Mouse (Mus musculus): ENCODE data around the gene Ctsw.

Ctsw gene

GRCm38 (mm10) chr19:5463212-5463611 lies 5.1 kb downstream of the Ctsw start:
- no peak for DNase-seq (ENCODE audit: low read depth, low spot score)

GRCm38 (mm10) chr19:5461411-5461810 lies 6.9 kb downstream of the Ctsw start:
- DNase-seq (ENCODE audit: low read depth, low spot score), result no peak

- peak; percentile 91 for DNase-seq (ENCODE audit: low read depth, low spot score)
These were observed 7.8 kb downstream of the Ctsw start, which contains the start of gene Fibp for GRCm38 (mm10) chr19:5460465-5460911. TSS of gene Fibp (plus strand) at chr19:5460615.

GRCm38 (mm10) chr19:5459896-5460295 lies 8.4 kb downstream of the Ctsw start:
- no peak for DNase-seq (ENCODE audit: low read depth, low spot score)

GRCm38 (mm10) chr19:5459019-5459418 lies 9.3 kb downstream of the Ctsw start:
- DNase-seq (ENCODE audit: low read depth, low spot score), result no peak

GRCm38 (mm10) chr19:5457746-5458442 lies 10.4 kb downstream of the Ctsw start, which contains the start of gene Ccdc85b:
TSS of gene Ccdc85b (minus strand) at chr19:5457894.
- DNase-seq (ENCODE audit: low read depth, low spot score), result no peak

GRCm38 (mm10) chr19:5456922-5457745 lies 11.2 kb downstream of the Ctsw start:
- peak; percentile 92 for DNase-seq (ENCODE audit: low read depth, low spot score)

GRCm38 (mm10) chr19:5456241-5456921 lies 11.9 kb downstream of the Ctsw start:
- peak; percentile 7 for DNase-seq (ENCODE audit: low read depth, low spot score)

GRCm38 (mm10) chr19:5455568-5455967 lies 12.7 kb downstream of the Ctsw start:
- no peak for DNase-seq (ENCODE audit: low read depth, low spot score)

- DNase-seq (ENCODE audit: low read depth, low spot score), result no peak
These were observed 13.3 kb downstream of the Ctsw start for GRCm38 (mm10) chr19:5455037-5455436.

GRCm38 (mm10) chr19:5451766-5452165 lies 16.5 kb downstream of the Ctsw start:
- DNase-seq (ENCODE audit: low read depth, low spot score), result no peak

GRCm38 (mm10) chr19:5449673-5450072 lies 18.6 kb downstream of the Ctsw start:
- no peak for DNase-seq (ENCODE audit: low read depth, low spot score)

- DNase-seq (ENCODE audit: low read depth, low spot score), result no peak
These were observed 19.8 kb downstream of the Ctsw start for GRCm38 (mm10) chr19:5448354-5449150.

GRCm38 (mm10) chr19:5447515-5448353 lies 20.6 kb downstream of the Ctsw start, which contains the start of gene Fosl1:
TSS of gene Fosl1 (plus strand) at chr19:5447547.
- no peak for DNase-seq (ENCODE audit: low read depth, low spot score)

GRCm38 (mm10) chr19:5445747-5446146 lies 22.6 kb downstream of the Ctsw start:
- no peak for DNase-seq (ENCODE audit: low read depth, low spot score)

- no peak for DNase-seq (ENCODE audit: low read depth, low spot score)
These were observed 23.4 kb downstream of the Ctsw start for GRCm38 (mm10) chr19:5444954-5445353.

GRCm38 (mm10) chr19:5444371-5444908 lies 23.9 kb downstream of the Ctsw start:
- DNase-seq (ENCODE audit: low read depth, low spot score), result no peak

- DNase-seq (ENCODE audit: low read depth, low spot score), result no peak
These were observed 34.4 kb downstream of the Ctsw start for GRCm38 (mm10) chr19:5433951-5434350.

- no peak for DNase-seq (ENCODE audit: low read depth, low spot score)
These were observed 35.1 kb downstream of the Ctsw start for GRCm38 (mm10) chr19:5432992-5433852.
